Mouse (Mus musculus) mature B cell (primary cell): ENCODE measurements around the gene Cit.

Source experiments
- in situ Hi-C: fragments of 300-500 bp; cut with MboI; formaldehyde crosslinking; loops from 2 replicates; pipeline ENCODE4 v1.14.3; 2019

Gene Cit

GRCm38 (mm10) chr5:115851029-115851365 lies 5.9 kb downstream of the Cit start:
- in situ Hi-C loops: no loop called here

GRCm38 (mm10) chr5:115852431-115852830 lies 7.4 kb downstream of the Cit start:
- in situ Hi-C loops: no loop called here

GRCm38 (mm10) chr5:115853691-115854090 lies 8.6 kb downstream of the Cit start:
- in situ Hi-C loops: no loop called here

GRCm38 (mm10) chr5:115854370-115854769 lies 9.3 kb downstream of the Cit start:
- in situ Hi-C loops: no loop called here

GRCm38 (mm10) chr5:115858652-115859051 lies 13.6 kb downstream of the Cit start:
- in situ Hi-C loops: no loop called here

GRCm38 (mm10) chr5:115859461-115859860 lies 14.4 kb downstream of the Cit start:
- in situ Hi-C loops: no loop called here

- in situ Hi-C loops: no loop called here
Measured at GRCm38 (mm10) chr5:115861991-115862390, 16.9 kb downstream of the Cit start.

- in situ Hi-C loops: no loop called here
Measured at GRCm38 (mm10) chr5:115862439-115862838, 17.4 kb downstream of the Cit start.

- in situ Hi-C loops: no loop called here
Measured at GRCm38 (mm10) chr5:115866296-115866695, 21.2 kb downstream of the Cit start.

GRCm38 (mm10) chr5:115868540-115868939 lies 23.5 kb downstream of the Cit start:
- in situ Hi-C loops: no loop called here

GRCm38 (mm10) chr5:115869198-115869597 lies 24.1 kb downstream of the Cit start:
- in situ Hi-C loops: no loop called here

- in situ Hi-C loops: no loop called here
Measured at GRCm38 (mm10) chr5:115871153-115871552, 26.1 kb downstream of the Cit start.

- in situ Hi-C loops: no loop called here
Measured at GRCm38 (mm10) chr5:115872106-115872505, 27.0 kb downstream of the Cit start.

- in situ Hi-C loops: no loop called here
Measured at GRCm38 (mm10) chr5:115872956-115873355, 27.9 kb downstream of the Cit start.

- in situ Hi-C loops: no loop called here
Measured at GRCm38 (mm10) chr5:115877425-115877824, 32.3 kb downstream of the Cit start.

GRCm38 (mm10) chr5:115882165-115882564 lies 37.1 kb downstream of the Cit start:
- in situ Hi-C loops: no loop called here

GRCm38 (mm10) chr5:115884429-115884828 lies 39.4 kb downstream of the Cit start:
- in situ Hi-C loops: no loop called here

GRCm38 (mm10) chr5:115893772-115894171 lies 48.7 kb downstream of the Cit start:
- in situ Hi-C loops: no loop called here

- in situ Hi-C loops: no loop called here
Measured at GRCm38 (mm10) chr5:115897036-115897435, 52.0 kb downstream of the Cit start.

- in situ Hi-C loops: no loop called here
Measured at GRCm38 (mm10) chr5:115907037-115908009, 62.2 kb downstream of the Cit start.

- in situ Hi-C loops: no loop called here
Measured at GRCm38 (mm10) chr5:115908251-115908650, 63.2 kb downstream of the Cit start.

GRCm38 (mm10) chr5:115908699-115909098 lies 63.6 kb downstream of the Cit start:
- in situ Hi-C loops: no loop called here

- in situ Hi-C loops: no loop called here
Measured at GRCm38 (mm10) chr5:115909106-115909505, 64.0 kb downstream of the Cit start.

GRCm38 (mm10) chr5:115910491-115910890 lies 65.4 kb downstream of the Cit start:
- in situ Hi-C loops: no loop called here
